Mouse (Mus musculus): Measurements from ENCODE around the gene Dtnbp1. TPM values are rescaled to one million over a fixed set of nuclear protein-coding genes. Genes with fewer than 3 reads are reported as not detected.

Gene Dtnbp1
- total RNA-seq, 2 experiments from 2014 or later: 52.0 to 98.8 TPM

DNA sequence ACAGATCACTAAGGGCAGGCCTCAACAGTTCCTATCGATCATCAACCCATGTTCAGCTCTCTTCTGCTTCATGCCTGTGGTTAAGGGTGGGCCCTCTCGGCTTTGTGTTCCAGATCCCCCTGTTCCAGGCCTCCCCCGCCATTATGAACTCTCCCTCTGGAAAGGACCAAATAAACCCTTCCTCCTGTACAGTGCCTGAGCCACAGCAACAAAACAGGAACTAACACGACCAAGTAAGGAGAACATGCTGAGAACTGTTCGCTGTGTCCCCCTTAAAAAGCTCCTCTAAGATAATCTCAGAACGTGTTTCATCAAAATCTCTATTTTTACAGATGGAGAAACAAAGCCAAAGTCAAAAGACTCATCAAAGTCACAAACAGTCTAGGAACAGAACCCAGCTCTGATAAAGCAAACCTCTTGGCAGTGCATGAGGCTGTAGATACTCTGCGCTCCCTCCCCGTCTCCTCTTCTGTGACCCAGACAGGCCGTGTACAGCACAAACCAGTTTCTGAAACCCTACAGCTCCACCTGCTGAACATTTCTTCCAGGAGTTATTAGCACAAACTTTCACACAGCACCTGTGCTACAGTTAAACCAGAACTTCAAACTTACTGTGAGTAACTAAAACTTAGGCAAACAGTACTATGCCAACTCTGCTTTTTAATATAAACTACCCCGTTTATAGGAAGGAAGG lies 49.4 kb downstream of the Dtnbp1 start:
- no peak for DNase-seq (ENCODE audit: low spot score in 2 of 2)

DNA sequence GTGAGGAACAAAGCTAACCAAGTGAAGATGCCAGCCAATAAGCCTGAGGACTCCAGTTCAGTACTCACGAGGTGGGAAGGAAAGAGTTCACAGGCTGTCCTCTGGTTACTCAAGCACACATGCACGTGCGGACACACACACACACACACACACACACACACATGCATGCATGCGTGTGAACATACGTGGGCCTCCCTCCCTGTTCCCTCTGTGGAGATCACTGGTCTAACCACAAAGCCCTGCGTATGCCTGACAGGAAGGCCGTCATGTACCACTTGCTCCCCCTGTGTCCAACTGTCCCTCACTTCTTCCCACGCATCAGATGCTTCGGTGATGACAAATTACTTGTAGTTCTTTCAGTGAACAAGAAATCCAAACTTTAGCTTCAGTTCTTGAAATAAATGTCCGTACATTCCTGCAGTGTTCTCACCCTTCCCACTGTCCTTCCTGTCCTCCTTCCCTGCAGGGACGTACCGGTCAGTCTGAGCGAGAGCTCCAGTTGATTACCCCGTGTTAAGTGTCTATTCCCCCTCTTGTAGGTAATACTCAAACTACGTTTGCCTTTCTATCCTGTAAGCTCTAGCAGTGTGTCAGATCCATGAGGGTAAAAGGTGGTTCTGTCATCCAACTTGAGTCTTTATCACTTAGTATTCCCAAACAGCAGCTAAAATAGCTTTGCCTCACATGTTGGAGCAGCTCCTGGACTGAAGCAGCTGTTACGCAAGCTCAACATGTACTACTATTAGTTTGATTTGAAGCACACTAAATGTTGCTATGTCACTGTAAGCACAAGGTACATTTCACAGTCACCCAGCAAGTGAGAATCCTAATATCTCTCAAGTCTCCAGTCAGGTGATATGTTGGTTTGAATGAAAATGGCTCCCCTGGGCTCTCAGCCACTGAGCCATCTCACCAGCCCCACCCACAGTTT lies 53.4 kb downstream of the Dtnbp1 start:
- DNase-seq (ENCODE audit: low spot score in 2 of 2): no peak

DNA sequence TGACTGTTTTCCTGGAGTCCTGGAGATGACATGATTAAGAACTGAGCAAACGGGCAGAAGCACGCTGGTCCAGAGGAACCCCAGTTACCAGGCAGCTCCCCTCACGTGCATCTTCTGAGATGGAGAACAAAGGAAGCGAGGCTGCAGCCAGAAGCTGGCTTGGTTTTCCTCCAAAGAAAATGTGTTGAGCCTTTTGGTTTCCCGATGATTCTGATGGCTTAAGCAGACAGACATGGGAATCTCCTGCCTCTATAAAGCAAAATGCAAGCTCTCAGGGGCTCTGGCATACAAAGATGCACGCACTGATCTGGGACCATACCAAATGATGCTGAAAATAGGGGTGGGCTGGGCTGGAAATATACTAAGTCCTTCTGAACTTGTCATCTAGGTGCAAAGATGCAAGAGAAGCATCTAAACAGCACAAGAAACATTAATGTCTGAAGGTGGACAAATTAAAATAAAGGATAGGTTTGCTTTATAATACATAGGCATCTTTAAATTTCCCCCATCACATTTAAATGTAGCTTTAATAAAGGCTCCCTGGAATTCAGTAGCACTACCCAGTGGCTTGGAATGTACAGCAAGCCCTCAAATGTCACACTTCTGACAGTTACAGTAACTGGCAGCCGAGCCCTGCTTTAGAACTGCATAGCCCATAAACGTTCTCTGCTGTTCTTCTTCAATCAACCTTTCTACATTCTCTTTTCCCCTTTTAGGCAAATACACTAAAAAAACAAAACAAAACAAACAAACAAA lies 54.9 kb downstream of the Dtnbp1 start:
- DNase-seq (ENCODE audit: low spot score in 2 of 2): no peak

DNA sequence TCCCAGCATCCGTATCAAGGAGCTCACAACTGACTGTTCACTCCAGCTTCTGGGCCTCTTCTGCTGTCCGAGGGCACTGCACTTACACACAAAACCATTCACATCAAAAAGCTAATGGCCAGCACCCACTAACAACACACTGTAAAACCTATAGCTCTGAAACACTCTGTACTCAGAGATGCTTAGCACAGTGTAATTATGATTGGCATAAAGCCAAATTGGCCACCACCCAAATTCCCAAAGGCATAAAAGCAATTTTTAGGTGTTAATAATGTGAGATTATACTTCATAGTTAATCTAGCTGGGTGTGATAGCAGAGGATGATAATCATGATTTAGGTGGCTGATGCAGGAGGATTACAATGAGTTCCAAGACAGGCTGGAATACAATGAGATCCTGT lies 58.3 kb downstream of the Dtnbp1 start:
- no peak for DNase-seq (ENCODE audit: low spot score in 2 of 2)

DNA sequence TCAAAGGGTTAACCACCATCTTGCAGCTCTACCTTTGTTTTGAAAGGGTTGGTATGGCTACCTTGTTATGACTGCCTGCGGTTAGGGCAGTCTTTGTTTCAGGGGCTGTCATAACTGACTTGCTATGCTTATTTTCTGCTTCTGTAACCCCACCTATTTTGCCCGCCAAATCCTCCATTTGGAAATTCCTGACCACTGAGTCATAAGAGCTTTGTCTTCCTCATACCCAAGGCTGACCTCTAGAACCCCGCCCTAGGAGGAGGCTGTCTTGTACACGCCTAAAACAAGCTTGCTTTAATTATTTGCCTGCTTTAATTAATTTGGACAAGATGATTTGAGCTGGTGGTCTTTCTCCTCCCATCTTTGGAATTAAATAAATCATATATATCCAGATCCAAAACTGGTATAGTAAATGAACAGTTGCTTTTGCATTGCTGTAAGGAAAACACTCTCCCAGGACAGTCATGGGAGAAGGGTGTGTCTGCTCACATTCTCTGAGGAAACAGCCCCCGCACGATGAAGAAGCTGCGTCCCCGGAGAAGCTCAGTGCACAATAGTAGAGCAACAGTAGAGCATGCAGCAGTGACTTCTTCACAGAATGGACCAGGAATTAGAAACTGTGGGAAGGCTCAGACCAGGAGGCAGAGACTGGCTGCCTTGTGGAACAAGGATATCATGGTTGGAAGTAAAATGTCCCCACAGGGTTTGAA lies 62.5 kb downstream of the Dtnbp1 start:
- DNase-seq (ENCODE audit: low spot score in 2 of 2): no peak

DNA sequence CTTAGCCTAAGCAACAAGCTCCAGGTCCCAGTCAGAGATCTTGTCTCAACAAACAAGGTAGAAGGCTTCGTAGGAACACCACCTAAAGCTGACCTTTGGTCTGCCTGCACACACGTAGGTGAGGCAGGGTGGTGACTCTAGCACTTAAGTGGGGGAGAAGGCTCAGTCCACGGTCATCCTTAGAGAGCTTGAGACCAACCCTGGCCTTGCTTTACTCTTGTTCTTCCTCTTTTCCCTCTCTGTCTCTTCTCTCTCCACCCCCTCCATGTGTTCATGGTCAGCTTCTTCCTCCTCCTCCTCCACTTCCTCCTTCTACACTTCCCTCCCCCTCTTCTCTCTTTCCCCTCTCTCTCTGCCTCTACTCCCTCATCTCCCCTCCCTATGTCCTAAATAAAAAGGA lies 64.3 kb downstream of the Dtnbp1 start:
- no peak for DNase-seq (ENCODE audit: low spot score in 2 of 2)

DNA sequence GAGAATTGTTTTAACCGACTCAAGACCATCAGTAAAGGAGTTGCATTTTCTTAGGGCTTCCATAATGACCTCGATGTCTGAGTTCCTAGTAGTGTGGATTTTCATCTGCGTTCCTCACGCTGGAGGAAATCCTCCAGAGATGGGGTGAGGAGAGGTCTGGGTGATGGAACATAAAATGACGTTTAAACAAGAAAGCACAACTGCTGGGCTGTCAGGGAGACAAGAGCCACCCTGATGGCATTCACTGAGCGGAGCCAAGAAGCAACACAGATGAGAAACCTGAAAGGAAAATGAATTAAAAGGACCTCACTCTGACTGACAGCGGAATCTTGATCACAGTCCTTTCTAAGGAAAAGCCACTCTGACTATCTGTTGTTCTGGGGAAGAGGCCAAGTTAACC lies 68.4 kb downstream of the Dtnbp1 start:
- DNase-seq (ENCODE audit: low spot score in 2 of 2): no peak

DNA sequence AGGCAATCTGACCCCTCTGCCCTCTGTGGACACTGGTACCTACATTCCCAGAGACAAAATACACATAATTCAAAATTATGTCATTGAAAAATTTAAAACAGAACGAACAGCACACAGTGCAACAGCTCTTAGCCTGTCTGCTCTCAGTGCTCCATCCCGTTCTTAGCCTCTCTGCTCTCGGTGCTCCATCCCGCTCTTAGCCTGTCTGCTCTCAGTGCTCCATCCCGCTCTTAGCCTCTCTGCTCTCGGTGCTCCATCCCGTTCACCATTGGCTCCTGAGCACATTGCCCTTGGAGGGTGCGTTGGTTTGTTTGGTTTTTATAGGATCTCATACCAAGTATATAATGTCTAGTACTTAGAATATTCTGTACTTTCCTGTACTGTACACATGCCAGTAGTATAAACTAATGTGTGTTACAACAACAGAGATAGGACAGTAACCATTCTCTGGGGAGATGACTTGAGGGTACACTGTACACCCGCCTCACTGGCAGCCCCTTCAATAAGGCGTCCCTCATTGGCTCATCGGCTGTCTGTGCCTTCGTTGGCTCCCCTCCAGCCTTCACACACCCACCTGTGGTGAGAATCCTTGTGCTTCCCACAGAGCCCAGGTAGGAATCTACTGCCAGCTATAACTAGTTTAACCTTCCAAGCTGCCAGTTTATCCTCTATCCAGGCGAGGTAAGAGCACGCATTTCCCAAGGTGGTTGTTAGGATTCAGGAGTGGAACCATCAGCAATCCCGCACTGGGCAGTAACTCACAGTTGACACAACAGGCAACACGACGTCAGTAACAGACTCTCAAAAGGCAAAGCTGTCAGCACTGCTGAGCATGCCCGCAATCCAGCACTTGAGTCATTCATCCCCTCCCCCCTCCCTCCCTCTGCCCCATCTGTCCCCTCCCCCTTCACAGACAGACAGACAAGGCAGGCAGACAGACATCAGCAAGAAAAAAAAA lies 69.4 kb downstream of the Dtnbp1 start:
- DNase-seq (ENCODE audit: low spot score in 2 of 2): no peak

DNA sequence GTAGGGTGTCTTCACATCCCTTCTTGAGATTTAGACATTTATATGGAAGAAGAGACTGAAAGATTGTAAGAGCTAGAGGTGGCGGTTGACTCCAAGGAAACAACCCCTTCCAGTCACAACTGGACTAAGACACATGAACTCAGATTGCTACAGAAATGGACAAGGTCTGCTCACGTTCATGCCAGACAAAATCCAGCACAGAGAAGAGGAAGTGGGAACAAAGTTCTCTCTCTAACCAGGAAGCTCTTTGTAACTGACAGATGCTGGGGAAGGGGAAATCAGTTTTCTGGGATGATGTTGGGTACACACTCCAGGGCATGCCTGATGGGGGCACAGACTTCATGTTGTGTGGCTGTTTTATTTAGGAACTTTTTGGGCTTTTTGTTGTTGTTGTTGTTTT lies 75.6 kb downstream of the Dtnbp1 start:
- no peak for DNase-seq (ENCODE audit: low spot score in 2 of 2)

DNA sequence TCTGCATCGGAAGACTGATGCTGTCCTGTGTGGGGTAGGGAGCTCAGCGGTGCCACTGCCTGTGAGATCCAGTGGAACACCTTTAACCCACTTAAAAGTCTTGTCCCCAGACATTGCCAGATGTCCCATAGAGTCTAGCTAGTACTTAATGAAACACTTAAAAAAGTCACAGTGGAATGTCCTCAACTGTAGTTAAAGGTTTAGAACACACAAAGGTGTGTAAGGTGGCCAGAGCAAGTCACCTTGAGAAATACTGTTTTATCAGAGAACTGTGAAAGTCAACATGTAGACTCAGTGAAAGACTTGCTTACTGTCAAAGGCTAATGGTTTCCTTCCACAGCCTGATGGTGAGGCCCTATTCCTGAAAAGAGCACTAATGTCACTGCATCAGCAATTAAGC lies 76.8 kb downstream of the Dtnbp1 start:
- DNase-seq (ENCODE audit: low spot score in 2 of 2): no peak

DNA sequence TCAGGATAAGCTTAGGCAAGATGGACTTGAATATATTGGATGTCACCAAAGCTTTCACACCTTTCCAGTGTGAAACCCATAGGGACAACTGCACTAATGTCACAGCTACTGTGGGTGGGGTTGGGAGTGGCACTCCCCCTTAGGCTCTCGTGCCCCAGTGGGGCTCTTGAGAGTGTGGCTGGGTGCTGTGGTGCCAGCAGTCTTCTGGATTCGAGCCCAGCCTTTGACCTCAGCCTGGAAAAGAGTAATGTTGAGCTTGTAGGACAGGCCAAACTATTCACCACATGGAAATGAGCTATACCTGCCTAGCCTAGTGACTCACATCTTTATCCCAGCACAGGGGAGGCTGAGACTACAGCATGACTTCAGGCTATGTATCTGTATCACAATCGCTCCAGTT lies 77.9 kb downstream of the Dtnbp1 start:
- DNase-seq (ENCODE audit: low spot score in 2 of 2): no peak

DNA sequence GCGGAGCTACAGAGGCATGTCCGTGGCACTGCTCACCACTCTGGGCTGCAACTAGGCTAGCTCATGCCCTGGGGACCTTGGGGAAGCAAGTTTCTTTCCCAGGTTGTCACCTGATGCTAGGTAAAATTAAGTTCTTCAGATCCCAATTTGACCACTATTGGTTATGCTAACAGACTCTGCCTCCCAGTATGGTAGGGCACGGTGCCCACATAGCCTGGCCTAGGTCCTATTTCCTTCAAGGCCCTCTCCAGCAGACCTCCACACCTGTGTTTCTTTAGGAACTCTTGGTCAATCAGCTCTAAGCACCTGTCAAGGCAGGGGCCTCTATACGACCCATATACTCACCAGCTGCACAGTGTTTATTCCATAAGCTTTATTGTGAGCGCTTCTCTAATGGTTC lies 80.2 kb downstream of the Dtnbp1 start:
- no peak for DNase-seq (ENCODE audit: low spot score in 2 of 2)

DNA sequence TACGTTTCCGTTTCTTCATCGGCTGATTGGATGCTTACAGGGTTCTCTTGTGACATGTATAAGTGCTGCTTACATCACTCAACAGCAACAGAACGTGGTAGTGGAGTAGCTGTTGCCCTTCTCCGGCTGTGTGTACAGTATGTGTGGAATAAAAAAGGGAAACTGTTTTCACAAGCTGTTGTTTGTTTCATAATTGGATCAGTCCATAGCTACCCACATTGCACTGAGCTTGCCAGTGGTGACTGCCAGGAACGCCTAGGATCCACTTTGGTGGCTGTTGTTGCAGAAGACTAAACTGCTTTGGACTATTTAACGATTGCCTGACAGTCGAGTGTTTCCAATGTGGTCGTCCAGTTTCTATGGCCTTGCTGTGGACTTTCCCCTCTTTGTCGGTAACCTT lies 80.9 kb downstream of the Dtnbp1 start:
- DNase-seq (ENCODE audit: low spot score in 2 of 2): no peak

DNA sequence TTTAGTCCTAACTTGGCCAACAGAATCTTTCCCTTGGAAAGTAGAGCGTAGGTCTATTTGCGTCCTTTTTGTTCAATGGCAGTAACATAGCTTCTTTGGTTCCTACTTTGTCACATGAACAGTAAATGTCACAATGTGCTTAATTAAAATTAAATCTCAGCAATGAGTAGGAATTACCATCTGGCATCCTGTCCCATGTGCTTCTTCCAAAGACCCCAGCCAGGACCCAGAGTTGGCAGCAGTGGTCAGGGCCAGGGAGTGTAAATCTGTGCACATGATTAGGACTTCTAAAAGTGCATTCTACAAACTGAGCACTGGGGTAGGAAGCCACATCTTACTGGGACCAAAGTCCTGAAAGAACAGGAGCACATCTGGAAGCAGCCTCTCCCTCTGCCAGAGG lies 83.7 kb downstream of the Dtnbp1 start:
- DNase-seq (ENCODE audit: low spot score in 2 of 2): no peak

DNA sequence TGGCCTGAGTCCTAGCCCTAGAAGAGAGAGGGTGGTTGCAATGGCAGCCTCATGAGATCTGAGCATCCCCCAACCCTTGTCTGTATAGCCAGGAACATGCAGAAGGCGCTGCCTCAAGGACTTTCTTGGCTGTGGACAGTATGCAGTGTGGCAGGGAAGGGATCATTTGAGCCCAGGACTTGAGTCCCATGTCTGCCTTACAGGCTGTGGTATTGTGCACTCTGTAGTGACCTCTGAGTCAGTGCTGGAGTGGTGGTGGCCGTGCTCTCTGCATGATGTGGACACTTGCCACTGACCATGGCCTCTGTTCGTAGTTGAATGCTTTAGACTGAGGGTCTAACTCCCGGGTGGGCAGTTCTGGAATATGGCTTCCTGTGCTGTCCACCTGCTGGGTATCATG lies 84.7 kb downstream of the Dtnbp1 start:
- no peak for DNase-seq (ENCODE audit: low spot score in 2 of 2)

DNA sequence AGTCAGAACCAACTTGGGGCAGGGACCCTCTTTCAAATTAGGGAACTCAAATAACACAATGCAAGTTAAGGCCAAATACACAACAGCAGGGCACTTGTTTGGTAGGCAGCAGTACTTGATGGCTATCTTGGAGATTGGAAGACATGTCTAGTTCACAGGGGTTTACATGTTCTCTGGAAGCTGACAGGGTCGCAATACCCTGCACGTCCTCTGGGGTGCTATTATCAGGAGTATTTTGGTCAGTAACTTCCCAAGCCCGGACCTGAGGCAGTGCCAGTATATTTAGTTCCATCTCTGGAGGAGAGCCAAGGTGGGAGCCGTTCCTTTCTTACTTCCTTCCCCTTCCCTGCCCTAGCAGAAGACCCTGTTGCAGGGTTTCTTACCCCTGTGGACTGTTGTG lies 86.0 kb downstream of the Dtnbp1 start:
- no peak for DNase-seq (ENCODE audit: low spot score in 2 of 2)

DNA sequence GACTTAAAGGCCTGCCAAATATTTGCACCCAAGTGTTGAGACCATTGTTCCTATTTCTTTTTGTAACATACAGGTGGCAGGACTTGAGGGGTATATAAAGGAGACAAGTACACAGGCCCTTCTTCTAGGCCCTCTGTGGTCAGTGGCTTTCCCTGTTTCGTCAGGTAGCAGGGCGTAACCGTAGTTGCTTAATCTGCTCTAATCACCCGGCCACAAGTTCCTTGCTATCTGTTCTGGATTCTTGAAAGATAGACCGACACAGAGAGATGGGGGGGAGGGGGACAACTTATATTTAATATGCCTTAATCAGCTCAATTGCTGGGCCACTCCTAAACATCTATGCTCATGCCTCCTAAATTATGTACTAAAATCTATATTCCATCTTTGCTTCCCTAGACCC lies 86.6 kb downstream of the Dtnbp1 start:
- DNase-seq (ENCODE audit: low spot score in 2 of 2): no peak

DNA sequence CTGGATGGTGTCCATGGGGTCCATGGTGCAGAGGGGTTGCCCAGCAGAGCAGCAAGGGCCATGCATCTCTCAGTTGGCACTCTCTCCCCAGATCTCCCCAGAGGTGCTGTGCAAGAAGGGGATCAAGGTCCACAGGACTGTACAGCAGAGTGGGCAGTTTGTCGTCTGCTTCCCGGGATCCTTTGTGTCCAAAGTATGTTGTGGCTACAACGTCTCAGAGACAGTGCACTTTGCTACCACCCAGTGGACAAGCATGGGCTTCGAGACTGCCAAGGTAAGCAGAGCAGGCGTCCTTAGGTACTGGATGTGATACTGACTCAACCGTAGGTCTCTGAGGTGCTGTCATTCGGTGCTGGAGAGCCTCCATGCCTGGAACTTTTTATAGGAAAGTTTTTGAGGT lies 88.4 kb downstream of the Dtnbp1 start:
- no peak for DNase-seq (ENCODE audit: low spot score in 2 of 2)

DNA sequence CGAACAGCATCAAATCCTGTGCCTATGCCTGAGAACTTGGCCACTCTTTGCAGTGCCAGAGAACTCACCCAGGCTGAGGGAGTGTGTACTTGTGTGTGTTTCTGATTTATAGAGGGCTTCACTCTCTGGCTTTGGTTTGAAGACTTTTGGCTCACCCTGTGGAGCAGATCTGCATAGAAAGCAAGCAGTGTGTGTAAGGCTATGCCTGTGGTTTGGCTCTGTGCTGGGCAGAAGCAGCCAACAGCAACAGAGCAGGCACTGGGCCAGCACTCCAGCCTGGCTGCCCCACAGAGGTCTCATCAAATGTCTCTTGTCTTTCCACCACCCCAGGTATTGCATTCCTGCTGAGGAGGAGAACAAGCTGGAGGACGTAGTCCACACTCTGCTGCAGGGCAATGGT lies 89.1 kb downstream of the Dtnbp1 start:
- no peak for DNase-seq (ENCODE audit: low spot score in 2 of 2)

DNA sequence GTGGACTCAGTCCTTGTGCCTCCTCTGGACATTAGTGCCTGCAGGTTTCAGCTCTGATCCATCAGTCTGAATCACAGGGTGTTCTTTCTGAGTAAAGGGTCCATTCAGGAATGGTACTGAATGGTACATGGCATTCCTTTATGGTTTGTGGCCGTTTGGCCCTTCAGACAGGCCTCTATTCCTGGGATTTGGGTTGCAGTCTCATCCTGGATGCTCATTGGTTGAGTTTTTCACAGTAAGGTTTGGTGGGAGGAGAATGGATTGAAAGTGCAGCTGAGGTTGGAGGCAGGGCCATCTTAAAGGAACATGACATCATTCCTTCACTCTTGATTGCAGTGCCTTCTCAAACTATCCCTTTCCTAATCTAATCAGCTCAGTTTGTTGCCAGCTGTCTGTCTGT lies 93.2 kb downstream of the Dtnbp1 start:
- DNase-seq (ENCODE audit: low spot score in 2 of 2): no peak

All from adrenal gland, adult 18-20 months (tissue).